In the genomic region with DNA sequence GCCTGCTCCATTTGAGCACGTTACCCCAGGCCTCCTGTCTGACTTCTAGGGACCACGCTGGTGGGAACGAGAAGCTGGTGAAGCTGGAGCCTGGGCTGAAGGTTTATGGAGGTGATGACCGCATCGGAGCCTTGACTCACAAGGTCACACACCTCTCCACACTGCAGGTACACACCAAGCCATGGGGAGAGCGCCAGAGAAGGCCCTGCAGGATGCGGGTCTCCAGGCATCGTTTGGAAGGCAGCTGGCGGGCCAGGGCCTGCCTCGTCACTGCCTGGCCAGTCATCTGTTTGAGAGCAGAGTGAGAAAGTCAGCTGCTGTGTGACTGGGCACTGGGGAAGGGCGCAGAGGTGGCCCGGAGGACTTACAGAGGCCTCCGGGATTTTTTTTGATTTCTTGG, we compare ENCODE assay signal across 21 mouse cellular contexts. TPM values are rescaled to one million over a fixed set of nuclear protein-coding genes. Genes with fewer than 3 reads are reported as not detected.
"Had no signal": no experiment of that assay in that cellular context is flagged by ENCODE, and none has a peak within 500 bp of the region (broad histone marks: within the 10 kb centered on the region; RNA-seq: fewer than 3 reads in every experiment).

No protein-coding gene starts in this region.

- ATAC-seq: lung, postnatal 0 days; midbrain, embryonic 13.5 days; midbrain, embryonic 15.5 days had no signal

- H3K4me2 ChIP-seq: lung, embryonic 15.5 days; midbrain, embryonic 11.5 days; midbrain, embryonic 13.5 days; midbrain, embryonic 15.5 days; neural tube, embryonic 12.5 days; stomach, embryonic 15.5 days had no signal

- H3K9me3 ChIP-seq: lung, embryonic 15.5 days; megakaryocyte, embryonic 14.5 days; midbrain, embryonic 13.5 days; midbrain, embryonic 15.5 days; neural tube, embryonic 12.5 days; stomach, embryonic 15.5 days had no signal

- H3K27me3 ChIP-seq: megakaryocyte, embryonic 14.5 days; midbrain, embryonic 15.5 days; stomach, embryonic 15.5 days had no signal

- H3K4me1 ChIP-seq: lung, embryonic 15.5 days; stomach, embryonic 15.5 days had no signal

- DNase-seq: lung, postnatal 14 days; lung, postnatal 36 days; right cerebral cortex, postnatal 14 days; thymus, adult 2 months; thymus, postnatal 25 days; thymus, postnatal 4 days had no signal

- H3K27ac ChIP-seq: lung, embryonic 15.5 days; macrophage; midbrain, embryonic 13.5 days; midbrain, embryonic 15.5 days; neural tube, embryonic 12.5 days; stomach, embryonic 15.5 days; stomach, postnatal 0 days had no signal

- H3K4me3 ChIP-seq: lung, embryonic 15.5 days; megakaryocyte, embryonic 14.5 days; midbrain, embryonic 13.5 days; midbrain, embryonic 15.5 days; neural tube, embryonic 12.5 days; stomach, embryonic 15.5 days had no signal

- H3K9ac ChIP-seq: lung, embryonic 15.5 days; midbrain, embryonic 13.5 days; midbrain, embryonic 15.5 days; neural tube, embryonic 12.5 days; stomach, embryonic 15.5 days had no signal

RNA-seq across cellular contexts. Expression of a gene that starts 9.2 kb away (rescaled TPM):
- total RNA-seq: megakaryocyte progenitor cell, adult 5-6 weeks; midbrain, postnatal 0 days; monocyte, adult 5-6 weeks; neutrophil, adult 5-6 weeks had no signal
- polyA plus RNA-seq: macrophage; midbrain, embryonic 13.5 days; neural tube, embryonic 14.5 days had no signal
